Mouse (Mus musculus): ENCODE results near the gene Bsx.

GRCm38 (mm10) chr9:40878998-40879397, 5.1 kb downstream of the Bsx start:
- TF ChIP-seq MAFK (IDR thresholded peaks at IDR 0.05; ENCODE audit: insufficient read depth, low read depth, low read length): no peak
- no peak for TF ChIP-seq ZNF384 (IDR thresholded peaks at IDR 0.05; ENCODE audit: low read depth, low read length)
- TF ChIP-seq CHD2 (IDR thresholded peaks at IDR 0.05; ENCODE audit: low read depth, low read length): no peak

All from ES-E14 (cell line).